Mouse (Mus musculus) ES-CJ7 (cell line): ENCODE measurements at regions not wholly inside any gene's neighbourhood (a gene's known extent, or its start where the extent isn't known, plus 50 kb on each side); places are given as distances from the start of the nearest gene placed in this dataset.

Source experiments
- DNase-seq: peaks from one replicate; pipeline ENCODE4 v3.0.0; 2011; ENCODE audit warnings: low read depth, low spot score

DNA sequence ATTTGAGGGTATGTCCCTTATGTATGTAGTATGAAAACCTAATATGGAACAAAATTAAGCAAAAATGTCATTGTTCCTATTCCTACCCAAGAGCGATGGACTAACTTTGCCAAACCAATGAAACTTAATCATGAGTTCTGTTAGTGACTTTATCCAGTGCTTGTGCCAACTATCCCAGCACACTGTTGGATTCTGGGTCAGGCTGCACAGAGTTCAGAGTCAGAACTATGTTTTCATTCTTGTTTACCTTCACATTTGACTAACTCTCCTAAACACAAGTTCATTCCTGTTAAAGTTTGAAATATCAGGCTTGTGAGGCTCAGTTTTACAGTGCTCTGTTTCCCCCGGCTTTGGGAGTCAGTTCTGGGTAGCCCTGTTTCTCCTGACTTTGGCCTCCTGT, 100.2 kb downstream of the Sp3 start:
- no peak for DNase-seq

DNA sequence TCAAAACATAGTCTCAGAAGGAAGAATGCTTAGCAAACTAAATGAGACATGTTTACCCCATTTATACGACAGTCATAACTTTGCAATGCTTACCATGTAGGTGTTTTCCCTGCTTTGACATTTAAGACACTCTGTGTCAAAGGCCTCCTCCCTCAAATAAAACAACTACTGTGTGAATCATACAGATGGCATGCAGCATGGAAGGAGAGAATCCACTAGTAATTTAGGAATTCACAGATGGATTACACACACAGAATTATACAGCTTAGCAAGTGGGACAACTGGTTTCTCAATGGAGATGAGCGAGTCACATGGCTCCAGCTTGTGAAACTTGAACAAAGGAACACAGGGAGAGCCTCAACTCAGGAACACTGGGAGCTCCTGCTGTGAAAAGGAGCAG, 98.7 kb downstream of the Sp3 start:
- no peak for DNase-seq

DNA sequence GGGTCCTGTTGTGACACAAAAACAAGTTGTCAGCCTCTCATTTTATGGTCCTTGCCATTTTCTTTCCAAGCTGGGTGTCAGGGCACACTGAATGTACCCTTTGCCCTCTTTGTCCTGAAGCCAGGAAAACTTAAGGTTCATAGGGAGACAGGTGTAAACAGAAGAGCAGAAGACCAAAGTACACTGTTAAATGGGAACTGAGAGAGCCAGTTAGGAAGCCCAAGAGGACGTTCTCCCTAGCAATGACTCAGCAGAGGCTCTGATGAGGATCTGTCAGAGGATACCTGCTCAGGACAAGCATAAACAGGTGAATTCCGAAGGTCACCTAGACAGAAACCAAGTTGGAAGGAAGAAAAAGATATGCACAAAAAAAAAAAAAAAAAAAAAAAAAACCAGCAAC, 94.0 kb downstream of the Sp3 start:
- DNase-seq, result no peak
